Mouse (Mus musculus): ENCODE measurements around the gene Cdh15. TPM values are rescaled to one million over a fixed set of nuclear protein-coding genes. Genes with fewer than 3 reads are reported as not detected.

Gene Cdh15
- polyA plus RNA-seq, 1 experiment from 2014 or later = 1.5 TPM

- no peaks in the 10 kb centered on the region for H3K27me3 ChIP-seq (replicated peaks; ENCODE audit: control insufficient read depth, insufficient read depth, low read length)
- 58% methylated on average over 3 of the region's 3 CpGs for WGBS
- H3K27ac ChIP-seq (ENCODE audit: low read depth, low read length) = no peak overlapping the region
- DNase-seq (ENCODE audit: low spot score) (no peak), ATAC-seq (replicated peaks; ENCODE audit: low FRiP score) (no peak)
- H3K9ac ChIP-seq (ENCODE audit: low read depth, low read length) = no peak overlapping the region
- no peak overlapping the region for H3K4me2 ChIP-seq
- H3K36me3 ChIP-seq (ENCODE audit: control insufficient read depth, insufficient read depth, low read length) = peaks cover 13% of the 10 kb centered on the region; the same call in 1 of the 2 replicates
- peaks cover 24% of the 10 kb centered on the region for H3K4me1 ChIP-seq (replicated peaks; ENCODE audit: control insufficient read depth, insufficient read depth, low read length)
- no peak overlapping the region for H3K4me3 ChIP-seq (ENCODE audit: low read depth, low read length)
- H3K9me3 ChIP-seq (ENCODE audit: control insufficient read depth, low read length) = no peaks in the 10 kb centered on the region
Measured at GRCm38 (mm10) chr8:122916766-122917165, 69.0 kb downstream of the Cdh15 start.

Other genes starting within 250 kb of the Cdh15 start
- 6.5 and 6.6 TPM in 2 replicates for gene Galns, start 236.5 kb upstream of the Cdh15 start, polyA plus RNA-seq (2014; fragmentation: Nextera tagmentation; extraction: Ambion mirVana)
- gene Trappc2l, start 236.3 kb upstream of the Cdh15 start, polyA plus RNA-seq (2014; fragmentation: Nextera tagmentation; extraction: Ambion mirVana) = 40.3 and 44.6 TPM in 2 replicates
- gene Pabpn1l, start 225.2 kb upstream of the Cdh15 start, polyA plus RNA-seq (2014; fragmentation: Nextera tagmentation; extraction: Ambion mirVana) = not detected in 2 replicates
- 13.8 and 14.4 TPM in 2 replicates for gene Cbfa2t3, start 148.9 kb upstream of the Cdh15 start, polyA plus RNA-seq (2014; fragmentation: Nextera tagmentation; extraction: Ambion mirVana)
- 16.6 and 18.8 TPM in 2 replicates for gene Acsf3, start 72.5 kb upstream of the Cdh15 start, polyA plus RNA-seq (2014; fragmentation: Nextera tagmentation; extraction: Ambion mirVana)
- 49.2 and 53.8 TPM in 2 replicates for gene Ankrd11, start 194.3 kb downstream of the Cdh15 start, polyA plus RNA-seq (2014; fragmentation: Nextera tagmentation; extraction: Ambion mirVana)
- 41.3 and 46.0 TPM in 2 replicates for gene Spg7, start 215.0 kb downstream of the Cdh15 start, polyA plus RNA-seq (2014; fragmentation: Nextera tagmentation; extraction: Ambion mirVana)